Mouse (Mus musculus) hindbrain, embryonic 14.5 days (tissue): ENCODE data around the gene Rab12. TPM values are rescaled to one million over a fixed set of nuclear protein-coding genes. Genes with fewer than 3 reads are reported as not detected.
A peak's percentile ranks its signal among the peaks of the same experiment; 100 is the strongest.

ENCODE experiments used
- ATAC-seq: fragments of 200-750 bp; cut with Nextera tagmentation; 2 replicates; pipeline ENCODE4 v1.8.0; 2017; ENCODE audit warnings: moderate number of reproducible peaks, mild to moderate bottlenecking, moderate TSS enrichment, moderate library complexity; ENCODE audit not compliant: low FRiP score
- DNase-seq: peaks from one replicate; pipeline ENCODE4 v3.0.0-alpha.2; 2015; ENCODE audit warnings: low spot score
- H3K27ac ChIP-seq: fragments of 300-500 bp; sonication (generic); 2 replicates; pipeline ENCODE4 v1.5.1; 2014; ENCODE audit warnings: mild to moderate bottlenecking, moderate library complexity
- H3K27me3 ChIP-seq: fragments of 300-500 bp; sonication (generic); 2 replicates; pipeline ENCODE4 v1.6.1; 2014; ENCODE audit warnings: mild to moderate bottlenecking, low read length, mixed read lengths; ENCODE audit not compliant: control insufficient read depth, insufficient read depth
- H3K36me3 ChIP-seq: fragments of 300-500 bp; sonication (generic); replicated peaks from 2 replicates; pipeline ENCODE4 v1.6.1; 2014; ENCODE audit not compliant: control insufficient read depth, insufficient read depth
- H3K4me1 ChIP-seq: fragments of 300-500 bp; sonication (generic); replicated peaks from 2 replicates; pipeline ENCODE4 v1.6.1; 2014; ENCODE audit warnings: antibody characterized with exemption, low read length, mixed read lengths; ENCODE audit not compliant: control insufficient read depth, insufficient read depth
- H3K4me2 ChIP-seq: fragments of 300-500 bp; sonication (generic); replicated peaks from 2 replicates; pipeline ENCODE4 v1.6.1; 2014; ENCODE audit warnings: mild to moderate bottlenecking, moderate library complexity
- H3K4me3 ChIP-seq: fragments of 300-500 bp; sonication (generic); replicated peaks from 2 replicates; pipeline ENCODE4 v1.5.1; 2014; ENCODE audit warnings: mild to moderate bottlenecking, low read length
- H3K9ac ChIP-seq: fragments of 300-500 bp; sonication (generic); 2 replicates; pipeline ENCODE4 v1.6.1; 2014
- H3K9me3 ChIP-seq: fragments of 300-500 bp; sonication (generic); 2 replicates; pipeline ENCODE4 v1.6.1; 2016; ENCODE audit warnings: low read length; ENCODE audit not compliant: control insufficient read depth
- WGBS: fragments of 180-500 bp; shearing (Covaris S2); extraction: QIAGEN DNeasy Blood & Tissue Kit; methylation state at CpG from one replicate; pipeline ENCODE4 v1.1.7; 2014; 5-methylcytosine and 5-hydroxymethylcytosine counted together
- polyA plus RNA-seq: library from polyadenylated mRNA; unstranded; fragments of >200 nt; fragmentation: Nextera tagmentation; extraction: Ambion mirVana; gene quantifications from 2 replicates; pipeline ENCODE4 v1.2.1, GENCODE M21; 2014

Gene Rab12
- polyA plus RNA-seq, 1 experiment from 2014 or later: 96.6 TPM

GRCm38 (mm10) chr17:66504248-66504647 lies 15.3 kb downstream of the Rab12 start:
- Histone ChIP-seq H3K4me2 (no peak overlapping the region), H3K27ac (no peak overlapping the region), H3K4me1 (no peaks in the 10 kb centered on the region), H3K36me3 (peaks cover 43% of the 10 kb centered on the region), H3K9ac (no peak overlapping the region), H3K9me3 (no peaks in the 10 kb centered on the region), H3K4me3 (no peak overlapping the region), H3K27me3 (no peaks in the 10 kb centered on the region)
- no peak for DNase-seq
- WGBS: 97% methylated on average over 2 of the region's 2 CpGs
- ATAC-seq: no peak

- DNase-seq (no peak), ATAC-seq (no peak)
- Histone ChIP-seq H3K4me3 (no peak overlapping the region), H3K9me3 (no peaks in the 10 kb centered on the region), H3K4me1 (no peaks in the 10 kb centered on the region), H3K9ac (no peak overlapping the region), H3K36me3 (peaks cover 50% of the 10 kb centered on the region), H3K27me3 (no peaks in the 10 kb centered on the region), H3K27ac (no peak overlapping the region), H3K4me2 (no peak overlapping the region)
- WGBS: 81% methylated on average over 9 of the region's 9 CpGs
Measured at GRCm38 (mm10) chr17:66503466-66503865, 16.1 kb downstream of the Rab12 start.

- Histone ChIP-seq H3K27ac (no peak overlapping the region), H3K27me3 (no peaks in the 10 kb centered on the region), H3K9me3 (no peaks in the 10 kb centered on the region), H3K9ac (no peak overlapping the region), H3K36me3 (peaks cover 55% of the 10 kb centered on the region), H3K4me2 (no peak overlapping the region), H3K4me3 (no peak overlapping the region), H3K4me1 (no peaks in the 10 kb centered on the region)
- ATAC-seq (no peak), DNase-seq (no peak)
- WGBS: 89% methylated on average over 6 of the region's 6 CpGs
Measured at GRCm38 (mm10) chr17:66502865-66503264, 16.7 kb downstream of the Rab12 start.

GRCm38 (mm10) chr17:66498598-66498997 lies 20.9 kb downstream of the Rab12 start:
- no peak overlapping the region for H3K27ac ChIP-seq
- no peaks in the 10 kb centered on the region for H3K4me1 ChIP-seq
- H3K4me2 ChIP-seq: no peak overlapping the region
- ATAC-seq (no peak), DNase-seq (no peak)
- 91% methylated on average over 14 of the region's 14 CpGs for WGBS
- no peaks in the 10 kb centered on the region for H3K27me3 ChIP-seq
- peaks cover 73% of the 10 kb centered on the region for H3K36me3 ChIP-seq
- H3K9me3 ChIP-seq: no peaks in the 10 kb centered on the region
- H3K4me3 ChIP-seq: no peak overlapping the region
- no peak overlapping the region for H3K9ac ChIP-seq

- 87% methylated on average over 9 of the region's 9 CpGs for WGBS
- H3K36me3 ChIP-seq: peaks cover 72% of the 10 kb centered on the region
- DNase-seq: no peak
Measured at GRCm38 (mm10) chr17:66496589-66496988, 22.9 kb downstream of the Rab12 start.

GRCm38 (mm10) chr17:66490022-66490601 lies 29.4 kb downstream of the Rab12 start:
- peak overlapping the region; percentile 8; the same call in 1 of the 2 replicates for H3K9ac ChIP-seq
- DNase-seq: peak; percentile 86
- no peaks in the 10 kb centered on the region for H3K9me3 ChIP-seq
- no peak overlapping the region for H3K27ac ChIP-seq
- no peak overlapping the region for H3K4me2 ChIP-seq
- no peak overlapping the region for H3K4me3 ChIP-seq
- WGBS: 44% methylated on average over 10 of the region's 10 CpGs
- no peaks in the 10 kb centered on the region for H3K4me1 ChIP-seq
- no peaks in the 10 kb centered on the region for H3K27me3 ChIP-seq
- peak; percentile 51; the same call in 1 of the 2 replicates for ATAC-seq
- peaks cover 14% of the 10 kb centered on the region for H3K36me3 ChIP-seq

More at GRCm38 (mm10) chr17:66496589-66496988, 22.9 kb downstream of the Rab12 start:
- no peak for ATAC-seq
- no peak overlapping the region for H3K9ac ChIP-seq
- no peak overlapping the region for H3K4me3 ChIP-seq
- no peak overlapping the region for H3K4me2 ChIP-seq
- no peak overlapping the region for H3K27ac ChIP-seq
- H3K27me3 ChIP-seq: no peaks in the 10 kb centered on the region
- H3K9me3 ChIP-seq: no peaks in the 10 kb centered on the region
- H3K4me1 ChIP-seq: no peaks in the 10 kb centered on the region

GRCm38 (mm10) chr17:66486576-66486975 lies 33.0 kb downstream of the Rab12 start:
- Histone ChIP-seq H3K36me3 (no peaks in the 10 kb centered on the region), H3K27ac (no peak overlapping the region), H3K9ac (no peak overlapping the region), H3K9me3 (no peaks in the 10 kb centered on the region), H3K27me3 (no peaks in the 10 kb centered on the region), H3K4me2 (no peak overlapping the region), H3K4me1 (no peaks in the 10 kb centered on the region), H3K4me3 (no peak overlapping the region)
- 84% methylated on average over 6 of the region's 6 CpGs for WGBS
- no peak for ATAC-seq
- DNase-seq: no peak

GRCm38 (mm10) chr17:66485742-66486141 lies 33.8 kb downstream of the Rab12 start:
- Histone ChIP-seq H3K9ac (no peak overlapping the region), H3K4me2 (no peak overlapping the region), H3K36me3 (no peaks in the 10 kb centered on the region), H3K27me3 (no peaks in the 10 kb centered on the region), H3K4me3 (no peak overlapping the region), H3K4me1 (peaks cover 6% of the 10 kb centered on the region), H3K27ac (no peak overlapping the region), H3K9me3 (no peaks in the 10 kb centered on the region)
- DNase-seq: peak; percentile 85
- ATAC-seq: no peak
- WGBS: 3% methylated on average over 11 of the region's 11 CpGs

GRCm38 (mm10) chr17:66484965-66485364 lies 34.6 kb downstream of the Rab12 start:
- Histone ChIP-seq H3K4me2 (no peak overlapping the region), H3K4me1 (peaks cover 14% of the 10 kb centered on the region), H3K9me3 (no peaks in the 10 kb centered on the region), H3K27ac (no peak overlapping the region), H3K4me3 (no peak overlapping the region), H3K9ac (no peak overlapping the region), H3K36me3 (no peaks in the 10 kb centered on the region), H3K27me3 (no peaks in the 10 kb centered on the region)
- ATAC-seq (no peak), DNase-seq (no peak)
- 59% methylated on average over 2 of the region's 2 CpGs for WGBS
